Mouse (Mus musculus): ENCODE measurements around the gene Gtf2h2.
"Not testable (repeated sequence)": the region's sequence is repeated elsewhere in the genome, so short reads cannot be mapped to it uniquely, and the experiment has no call there.

Gene Gtf2h2

GRCm38 (mm10) chr13:100490424-100490823 lies 2.0 kb downstream of the Gtf2h2 start:
- in situ Hi-C loops (cut with MseI, MboI), result no loop called here

GRCm38 (mm10) chr13:100483610-100484009 lies 8.8 kb downstream of the Gtf2h2 start:
- in situ Hi-C loops (cut with MseI, MboI), result no loop called here

- in situ Hi-C loops (cut with MseI, MboI), result no loop called here
Observed at GRCm38 (mm10) chr13:100463527-100464222, 28.7 kb downstream of the Gtf2h2 start.

GRCm38 (mm10) chr13:100461336-100461735 lies 31.0 kb downstream of the Gtf2h2 start:
- in situ Hi-C loops (cut with MseI, MboI), result no loop called here

- in situ Hi-C loops (cut with MseI, MboI), result not testable (repeated sequence)
Observed at GRCm38 (mm10) chr13:100452415-100453127, 39.8 kb downstream of the Gtf2h2 start, which contains the start of gene Naip1. Gene Naip1 (minus strand): TSS chr13:100452869.

GRCm38 (mm10) chr13:100449495-100449894 lies 42.9 kb downstream of the Gtf2h2 start:
- in situ Hi-C loops (cut with MseI, MboI), result no loop called here

GRCm38 (mm10) chr13:100440116-100440515 lies 52.3 kb downstream of the Gtf2h2 start:
- in situ Hi-C loops (cut with MseI, MboI), result no loop called here

GRCm38 (mm10) chr13:100438701-100439100 lies 53.7 kb downstream of the Gtf2h2 start:
- in situ Hi-C loops (cut with MseI, MboI), result no loop called here

- in situ Hi-C loops (cut with MseI, MboI), result no loop called here
Observed at GRCm38 (mm10) chr13:100437322-100437825, 55.0 kb downstream of the Gtf2h2 start.

- in situ Hi-C loops (cut with MseI, MboI), result not testable (repeated sequence)
Observed at GRCm38 (mm10) chr13:100436556-100437163, 55.7 kb downstream of the Gtf2h2 start.

- in situ Hi-C loops (cut with MseI, MboI), result not testable (repeated sequence)
Observed at GRCm38 (mm10) chr13:100419958-100420357, 72.4 kb downstream of the Gtf2h2 start.

- in situ Hi-C loops (cut with MseI, MboI), result no loop called here
Observed at GRCm38 (mm10) chr13:100414428-100414827, 78.0 kb downstream of the Gtf2h2 start.
